Mouse (Mus musculus): Measurements from ENCODE around the gene Arid5b. TPM values are rescaled to one million over a fixed set of nuclear protein-coding genes. Genes with fewer than 3 reads are reported as not detected.
A peak's percentile ranks its signal among the peaks of the same experiment; 100 is the strongest.

Arid5b gene
- total RNA-seq, 2 experiments from 2014 or later: 8.5 to 17.7 TPM

GRCm38 (mm10) chr10:68086973-68087372 lies 191.6 kb downstream of the Arid5b start:
- DNase-seq: no peak

- no peak for DNase-seq
Measured at GRCm38 (mm10) chr10:68085574-68085973, 193.0 kb downstream of the Arid5b start.

- no peak for DNase-seq
Measured at GRCm38 (mm10) chr10:68081712-68082111, 196.8 kb downstream of the Arid5b start.

GRCm38 (mm10) chr10:68079910-68080670 lies 198.4 kb downstream of the Arid5b start:
- DNase-seq: no peak

- no peak for DNase-seq
Measured at GRCm38 (mm10) chr10:68078708-68079107, 199.8 kb downstream of the Arid5b start.

GRCm38 (mm10) chr10:68075181-68075580 lies 203.4 kb downstream of the Arid5b start:
- no peak for DNase-seq

- no peak for DNase-seq
Measured at GRCm38 (mm10) chr10:68074291-68074690, 204.2 kb downstream of the Arid5b start.

GRCm38 (mm10) chr10:68072626-68073025 lies 205.9 kb downstream of the Arid5b start:
- no peak for DNase-seq

GRCm38 (mm10) chr10:68071041-68071440 lies 207.5 kb downstream of the Arid5b start:
- no peak for DNase-seq

GRCm38 (mm10) chr10:68068426-68068825 lies 210.1 kb downstream of the Arid5b start:
- no peak for DNase-seq

- no peak for DNase-seq
Measured at GRCm38 (mm10) chr10:68067961-68068360, 210.6 kb downstream of the Arid5b start.

- no peak for DNase-seq
Measured at GRCm38 (mm10) chr10:68066173-68066572, 212.4 kb downstream of the Arid5b start.

GRCm38 (mm10) chr10:68064571-68064970 lies 214.0 kb downstream of the Arid5b start:
- no peak for DNase-seq

GRCm38 (mm10) chr10:68063806-68064545 lies 214.6 kb downstream of the Arid5b start:
- no peak for DNase-seq

GRCm38 (mm10) chr10:68061249-68061615 lies 217.3 kb downstream of the Arid5b start:
- no peak for DNase-seq

GRCm38 (mm10) chr10:68060590-68061248 lies 217.8 kb downstream of the Arid5b start:
- peak; percentile 50 for DNase-seq

- no peak for DNase-seq
Measured at GRCm38 (mm10) chr10:68058378-68058777, 220.2 kb downstream of the Arid5b start.

- no peak for DNase-seq
Measured at GRCm38 (mm10) chr10:68057841-68058240, 220.7 kb downstream of the Arid5b start.

- no peak for DNase-seq
Measured at GRCm38 (mm10) chr10:68054706-68055105, 223.8 kb downstream of the Arid5b start.

GRCm38 (mm10) chr10:68054131-68054530 lies 224.4 kb downstream of the Arid5b start:
- DNase-seq: no peak

- DNase-seq: no peak
Measured at GRCm38 (mm10) chr10:68052307-68052706, 226.2 kb downstream of the Arid5b start.

- DNase-seq: no peak
Measured at GRCm38 (mm10) chr10:68051316-68051933, 227.1 kb downstream of the Arid5b start.

- no peak for DNase-seq
Measured at GRCm38 (mm10) chr10:68050882-68051281, 227.7 kb downstream of the Arid5b start.
